Mouse (Mus musculus) midbrain, postnatal 0 days (tissue): ENCODE results near the gene Fpr1. TPM values are rescaled to one million over a fixed set of nuclear protein-coding genes. Genes with fewer than 3 reads are reported as not detected.

Experiments used
- ATAC-seq: fragments of 200-750 bp; cut with Nextera tagmentation; 2 replicates; pipeline ENCODE4 v1.8.0; 2017; ENCODE audit warnings: moderate number of reproducible peaks, mild to moderate bottlenecking, moderate TSS enrichment, moderate library complexity; ENCODE audit not compliant: low FRiP score
- DNase-seq: peaks from one replicate; pipeline ENCODE4 v3.0.0-alpha.2; 2015; ENCODE audit warnings: low spot score
- H3K27ac ChIP-seq: fragments of 300-500 bp; sonication (generic); 2 replicates; pipeline ENCODE4 v1.5.1; 2014; ENCODE audit warnings: low read depth, mild to moderate bottlenecking, low read length, mixed read lengths
- H3K27me3 ChIP-seq: fragments of 300-500 bp; sonication (generic); 2 replicates; pipeline ENCODE4 v1.6.1; 2014; ENCODE audit warnings: low read length, control low read depth, mixed read lengths; ENCODE audit not compliant: insufficient read depth
- H3K36me3 ChIP-seq: fragments of 300-500 bp; sonication (generic); 2 replicates; pipeline ENCODE4 v1.6.1; 2014; ENCODE audit warnings: low read length, control low read depth, mixed read lengths; ENCODE audit not compliant: insufficient read depth
- H3K4me1 ChIP-seq: fragments of 300-500 bp; sonication (generic); 2 replicates; pipeline ENCODE4 v1.6.1; 2014; ENCODE audit warnings: mild to moderate bottlenecking, control low read depth, antibody characterized with exemption, low read length, mixed read lengths; ENCODE audit not compliant: insufficient read depth
- H3K4me2 ChIP-seq: fragments of 300-500 bp; sonication (generic); 2 replicates; pipeline ENCODE4 v1.6.1; 2014; ENCODE audit warnings: low read depth, mild to moderate bottlenecking, low read length, mixed read lengths; ENCODE audit not compliant: poor library complexity, severe bottlenecking
- H3K4me3 ChIP-seq: fragments of 300-500 bp; sonication (generic); 2 replicates; pipeline ENCODE4 v1.5.1; 2014; ENCODE audit warnings: low read depth, mild to moderate bottlenecking, low read length, moderate library complexity
- H3K9ac ChIP-seq: fragments of 300-500 bp; sonication (generic); replicated peaks from 2 replicates; pipeline ENCODE4 v1.6.1; 2014; ENCODE audit warnings: mild to moderate bottlenecking, low read length, moderate library complexity, mixed read lengths; ENCODE audit not compliant: poor library complexity, severe bottlenecking
- H3K9me3 ChIP-seq: fragments of 300-500 bp; sonication (generic); 2 replicates; pipeline ENCODE4 v1.6.1; 2016; ENCODE audit warnings: low read length, control low read depth
- CTCF ChIP-seq: IDR thresholded peaks from 2 replicates; pipeline ENCODE4 v1.5.1; 2016; ENCODE audit warnings: antibody characterized with exemption, mild to moderate bottlenecking
- WGBS: fragments of 180-500 bp; shearing (Covaris S2); extraction: QIAGEN DNeasy Blood & Tissue Kit; methylation state at CpG from one replicate; pipeline ENCODE4 v1.1.7; 2014; 5-methylcytosine and 5-hydroxymethylcytosine counted together
- polyA plus RNA-seq: library from polyadenylated mRNA; unstranded; fragments of >200 nt; fragmentation: Nextera tagmentation; extraction: Ambion mirVana; gene quantifications from 2 replicates; pipeline ENCODE4 v1.2.1, GENCODE M21; 2015
- total RNA-seq: library from RNA; depleted of rRNA; stranded (reverse); fragments of >200 nt; gene quantifications from 2 replicates; pipeline ENCODE4 v1.2.3, GENCODE M21; 2014

Fpr1 gene
- total and polyA plus RNA-seq, 2 experiments from 2014 or later, result 0.22 TPM; not detected in 1

DNA sequence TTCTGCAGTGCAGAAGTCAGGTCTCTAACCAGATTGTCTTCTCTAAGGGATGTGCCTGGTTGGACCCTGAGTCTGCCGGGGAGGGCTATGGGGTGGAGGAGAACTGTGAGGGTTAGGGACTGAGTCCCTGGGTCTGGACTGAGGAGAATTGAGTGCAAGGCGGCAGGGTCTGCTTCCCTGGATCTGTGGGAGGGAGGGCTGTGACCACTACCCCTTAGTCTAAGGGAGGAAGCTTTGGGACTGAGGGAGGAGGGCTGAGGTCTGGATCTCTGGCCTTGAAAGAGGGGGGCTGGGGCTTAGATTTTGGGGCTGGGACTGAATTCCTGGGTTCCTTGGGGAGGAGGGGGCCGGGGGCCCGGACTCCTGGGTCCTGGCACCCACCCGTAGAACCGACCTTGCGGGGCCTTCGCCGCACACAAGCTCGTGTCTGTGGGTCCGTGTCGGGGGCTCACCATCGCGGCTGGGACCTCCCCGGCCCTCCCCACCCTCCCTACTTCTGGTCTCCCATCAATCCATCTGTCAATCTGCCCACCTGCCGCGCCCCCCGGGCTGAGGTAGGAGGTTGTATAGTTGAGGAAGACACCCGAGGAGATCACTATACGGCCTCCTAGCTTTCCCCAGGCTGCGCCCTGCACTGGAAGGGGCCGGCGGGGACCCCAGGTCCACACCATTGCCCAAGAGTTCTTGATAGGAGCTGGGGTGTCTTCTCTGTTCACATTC is 53.8 kb downstream of the Fpr1 start:
- 49% methylated on average over 23 of the region's 23 CpGs for WGBS
- Histone ChIP-seq H3K4me2 (peak overlapping the region; percentile 89), H3K4me3 (peak overlapping the region; percentile 90), H3K9ac (peak overlapping the region; percentile 98), H3K27me3 (no peaks in the 10 kb centered on the region), H3K27ac (peak overlapping the region; percentile 100), H3K9me3 (no peaks in the 10 kb centered on the region), H3K4me1 (peaks cover 18% of the 10 kb centered on the region; the same call in 1 of the 2 replicates), H3K36me3 (peaks cover 4% of the 10 kb centered on the region; the same call in 1 of the 2 replicates)
- DNase-seq, result no peak
- TF ChIP-seq CTCF, result no peak
- ATAC-seq, result no peak

DNA sequence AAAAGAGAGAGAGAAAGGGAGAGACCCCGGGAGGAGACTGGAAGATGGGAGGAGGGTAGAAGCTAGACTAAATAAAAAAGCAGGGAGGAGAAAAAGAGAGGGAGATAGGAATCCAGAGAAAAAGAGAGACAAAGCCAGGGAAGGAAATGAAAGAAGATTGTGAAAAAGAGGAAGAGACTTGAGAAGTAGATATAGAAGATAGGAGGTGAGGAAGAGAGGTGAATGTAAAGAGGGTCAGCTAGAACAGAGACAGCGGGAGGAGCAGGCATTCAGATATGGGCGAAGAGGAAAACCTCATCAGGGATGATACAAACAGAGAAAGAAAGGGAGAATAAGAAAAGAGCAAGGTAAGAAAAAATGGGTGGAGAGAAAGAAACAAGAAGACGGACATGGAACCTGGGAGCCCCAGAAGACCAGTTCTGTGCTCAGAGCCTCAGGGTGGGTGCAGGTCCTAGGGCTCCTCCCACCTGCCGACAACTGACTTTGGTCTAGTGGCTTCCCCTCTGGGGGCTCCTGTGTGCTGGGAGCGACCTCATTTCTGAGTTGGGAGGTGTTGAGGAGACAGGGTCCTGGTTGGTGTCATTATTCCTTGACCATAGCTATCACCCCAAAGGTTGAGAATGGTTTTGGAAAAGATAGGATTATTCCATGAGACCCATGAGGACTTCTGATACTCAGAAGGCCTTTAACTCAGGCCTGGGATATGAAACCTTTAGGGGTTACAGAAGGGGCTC is 54.5 kb downstream of the Fpr1 start:
- H3K9ac ChIP-seq, result peak overlapping the region; percentile 98
- peak overlapping the region; percentile 89 for H3K4me2 ChIP-seq
- peak; percentile 28 for DNase-seq
- no peaks in the 10 kb centered on the region for H3K27me3 ChIP-seq
- no peak for TF ChIP-seq CTCF
- peaks cover 4% of the 10 kb centered on the region; the same call in 1 of the 2 replicates for H3K36me3 ChIP-seq
- peaks cover 18% of the 10 kb centered on the region; the same call in 1 of the 2 replicates for H3K4me1 ChIP-seq
- peak overlapping the region; percentile 90 for H3K4me3 ChIP-seq
- no peak for ATAC-seq
- peak overlapping the region; percentile 100 for H3K27ac ChIP-seq
- H3K9me3 ChIP-seq, result no peaks in the 10 kb centered on the region
- 2% methylated on average over 6 of the region's 6 CpGs for WGBS

- H3K9ac ChIP-seq, result peak overlapping the region; percentile 98
- DNase-seq, result peak; percentile 78
- peak overlapping the region; percentile 100 for H3K27ac ChIP-seq
- ATAC-seq, result peak; percentile 35
- WGBS, result 0% methylated on average over 10 of the region's 15 CpGs
- peak overlapping the region; percentile 89 for H3K4me2 ChIP-seq
- no peaks in the 10 kb centered on the region for H3K9me3 ChIP-seq
- H3K4me1 ChIP-seq, result peaks cover 18% of the 10 kb centered on the region; the same call in 1 of the 2 replicates
- H3K4me3 ChIP-seq, result peak overlapping the region; percentile 90
- no peaks in the 10 kb centered on the region for H3K27me3 ChIP-seq
- 0 out of 2 replicates have a peak, but pooled peaks cover under 1% of the 10 kb centered on the region for H3K36me3 ChIP-seq
- no peak for TF ChIP-seq CTCF
Observed at GRCm38 (mm10) chr17:17828191-17828981, 55.4 kb downstream of the Fpr1 start.

DNA sequence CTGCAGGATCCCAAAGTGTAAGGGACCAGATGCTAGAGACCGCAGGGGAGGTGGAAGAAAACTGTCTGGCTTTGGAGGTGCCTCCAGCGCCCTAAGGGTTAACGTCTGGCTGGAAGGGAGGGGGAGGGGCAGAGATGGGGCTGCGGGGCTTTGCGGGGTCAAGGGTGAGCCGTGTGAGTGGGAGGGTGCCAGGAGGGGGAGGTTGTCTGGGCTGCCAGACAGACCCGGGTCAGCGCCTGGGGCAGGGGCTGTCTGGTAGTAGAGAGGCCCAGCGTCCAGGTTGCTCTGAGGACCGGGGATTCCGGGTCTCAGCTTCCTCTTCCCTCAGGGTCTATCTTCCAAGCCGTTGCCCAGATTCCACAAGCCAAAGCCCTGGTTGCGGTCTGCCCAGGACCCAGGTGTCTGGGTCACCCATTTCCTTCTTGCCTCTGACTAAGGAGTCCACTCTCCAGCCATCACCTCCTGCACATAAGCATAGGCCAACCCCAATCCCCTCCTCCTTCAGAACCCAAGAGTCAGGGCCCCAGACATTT is 56.0 kb downstream of the Fpr1 start:
- ATAC-seq, result peak; percentile 21
- WGBS, result 0% methylated on average over 13 of the region's 13 CpGs
- H3K9ac ChIP-seq, result peak overlapping the region; percentile 98

More for the DNA sequence above, 56.0 kb downstream of the Fpr1 start:
- H3K9me3 ChIP-seq, result no peaks in the 10 kb centered on the region
- H3K36me3 ChIP-seq, result no peaks in the 10 kb centered on the region
- peak; percentile 70 for DNase-seq
- no peak for TF ChIP-seq CTCF
- H3K4me3 ChIP-seq, result peak overlapping the region; percentile 90
- peaks cover 18% of the 10 kb centered on the region; the same call in 1 of the 2 replicates for H3K4me1 ChIP-seq
- peak overlapping the region; percentile 89 for H3K4me2 ChIP-seq
- H3K27me3 ChIP-seq, result no peaks in the 10 kb centered on the region
- H3K27ac ChIP-seq, result peak overlapping the region; percentile 100
